ENCODE assay signal across 8 mouse cellular contexts in the genomic region with DNA sequence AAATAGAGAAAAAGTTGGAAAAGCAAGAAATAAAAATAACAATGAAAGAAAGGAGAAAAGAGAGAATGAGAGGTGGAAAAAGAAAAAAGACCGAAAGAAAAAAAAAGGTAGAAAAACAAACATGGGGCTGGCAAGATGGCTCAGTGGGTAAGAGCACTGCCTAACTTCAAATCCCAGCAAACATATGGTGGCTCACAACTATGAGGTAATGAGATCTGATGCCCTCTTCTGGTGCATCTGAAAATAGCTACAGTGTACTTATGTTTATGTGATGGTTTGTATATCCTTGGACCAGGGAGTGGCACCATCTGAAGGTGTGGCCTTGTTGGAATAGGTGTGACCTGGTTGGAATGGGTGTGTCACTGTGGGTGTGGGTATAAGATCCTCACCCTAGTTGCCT.
DNase-seq lines count a peak whose midpoint lies in the region; ATAC-seq and TF ChIP-seq lines count a peak whose summit lies in the region.
"Not testable (repeated sequence)": the region's sequence is repeated elsewhere in the genome, so short reads cannot be mapped to it uniquely, and the experiment has no call there.

No protein-coding gene starts in this region.

- not testable (repeated sequence) for H3K9me3 ChIP-seq in ES-Bruce4 (replicated peaks; ENCODE audit: control insufficient read depth, insufficient read depth, low read length, poor library complexity, severe bottlenecking); liver, embryonic 16.5 days (replicated peaks; ENCODE audit: control insufficient read depth, low read length)

- in situ Hi-C loops in Patski (cut with MboI; ENCODE audit: low pct_unique_long_range_greater_than_20kb) = not testable (repeated sequence)

- not testable (repeated sequence) for H3K4me3 ChIP-seq in ES-Bruce4 (ENCODE audit: low read depth, low read length); heart, adult 2 months; liver, embryonic 16.5 days (ENCODE audit: low read depth, low read length)

- intact Hi-C loops in heart, adult 2 months (cut with DNase I) = loop anchor here (10.0 kb wide), 1 partner anchor 264 kb away; no protein-coding TSS in a partner anchor

- TF ChIP-seq POLR2A in ES-Bruce4 (IDR thresholded peaks at IDR 0.05; ENCODE audit: insufficient read depth, low read length); heart, adult 2 months (IDR thresholded peaks at IDR 0.05; ENCODE audit: insufficient read depth, low read depth, low read length): not testable (repeated sequence)

- H3K36me3 ChIP-seq in ES-Bruce4 (ENCODE audit: control insufficient read depth, insufficient read depth, low read length, poor library complexity, severe bottlenecking); heart, adult 2 months (ENCODE audit: control insufficient read depth, insufficient read depth, low read length); liver, embryonic 16.5 days (ENCODE audit: control insufficient read depth, insufficient read depth): not testable (repeated sequence)

- peak; percentile 74 for DNase-seq in 416B (ENCODE audit: low read depth)
- not testable (repeated sequence) for DNase-seq in Patski (ENCODE audit: low read depth, low spot score); heart, adult 2 months
- DNase-seq in c-Kit-positive CD71-positive TER-119-positive erythroid progenitor cells, embryonic 14.5 days (ENCODE audit: low spot score) = peak; percentile 10
- peak; percentile 32 for DNase-seq in retina, postnatal 1 day

- H3K4me2 ChIP-seq in liver, embryonic 16.5 days (ENCODE audit: low read depth, low read length) = not testable (repeated sequence)

- H3K27me3 ChIP-seq in ES-Bruce4 (ENCODE audit: control insufficient read depth, insufficient read depth, low read length, poor library complexity, severe bottlenecking); heart, adult 2 months (ENCODE audit: control insufficient read depth, insufficient read depth, low read length); liver, embryonic 16.5 days (ENCODE audit: control insufficient read depth, insufficient read depth, low read depth, low read length): not testable (repeated sequence)
- peaks cover 21% of the 10 kb centered on the region for H3K27me3 ChIP-seq in Patski

- not testable (repeated sequence) for ATAC-seq in Patski
- peak; percentile 27; the same call in 1 of the 2 replicates for ATAC-seq in liver, embryonic 16.5 days (ENCODE audit: low read depth)
- ATAC-seq in megakaryocyte, adult 5-6 weeks (ENCODE audit: poor library complexity, severe bottlenecking) = peak; percentile 68

- not testable (repeated sequence) for H3K27ac ChIP-seq in ES-Bruce4 (ENCODE audit: insufficient read depth, low read length); heart, adult 2 months; liver, embryonic 16.5 days (ENCODE audit: low read length)

- CTCF ChIA-PET in Patski (lab: Charles Lee) = not testable (repeated sequence)

- POLR2A ChIA-PET in Patski (lab: Charles Lee) = not testable (repeated sequence)

- TF ChIP-seq CTCF in ES-Bruce4 (IDR thresholded peaks at IDR 0.05; ENCODE audit: low read depth, low read length) = peak; percentile 7
- peak; percentile 52 for TF ChIP-seq CTCF in Patski (IDR thresholded peaks at IDR 0.05)
- TF ChIP-seq CTCF in heart, adult 2 months (IDR thresholded peaks at IDR 0.05) = 0 out of 2 replicates have a peak, but pooled peaks have one; percentile 2

- not testable (repeated sequence) for H3K9ac ChIP-seq in ES-Bruce4 (ENCODE audit: low read depth, poor library complexity, severe bottlenecking); heart, adult 2 months (ENCODE audit: low read depth, low read length); liver, embryonic 16.5 days (ENCODE audit: low read depth, low read length)

- 90% methylated on average over 1 of the region's 1 CpGs for WGBS in heart, adult 2 months
- WGBS in liver, embryonic 16.5 days (ENCODE audit: insufficient replicate concordance) = 73% methylated on average over 1 of the region's 1 CpGs

- not testable (repeated sequence) for H3K4me1 ChIP-seq in ES-Bruce4 (ENCODE audit: control insufficient read depth, insufficient read depth, low read length); heart, adult 2 months (ENCODE audit: control insufficient read depth, insufficient read depth, low read length); liver, embryonic 16.5 days (ENCODE audit: control insufficient read depth, low read depth, low read length)

- H3K79me2 ChIP-seq in heart, adult 2 months (replicated peaks; ENCODE audit: control insufficient read depth, insufficient read depth, low read length) = not testable (repeated sequence)

- TF ChIP-seq EP300 in ES-Bruce4 (IDR thresholded peaks at IDR 0.05; ENCODE audit: insufficient read depth, low read depth, low read length); heart, adult 2 months (IDR thresholded peaks at IDR 0.05; ENCODE audit: insufficient read depth, low read depth, low read length): not testable (repeated sequence)

Comparison
In these comparisons a context has a peak if more than half of its experiments do, and no peak if none do; other contexts are left out.
1. CTCF ChIP-seq: peak in every context shown above with its lines; median percentile 52 in Patski; 7 in ES-Bruce4; 2 in heart, adult 2 months.